Comparison of ENCODE assay signal across 25 mouse cellular contexts in genomic region chr5:141560325-141560724, GRCm38 (mm10).
DNase-seq lines count a peak whose midpoint lies in the region; TF ChIP-seq lines count a peak whose summit lies in the region.
"Had no signal": no experiment of that assay in that cellular context is flagged by ENCODE, and none has a peak within 500 bp of the region (broad histone marks: within the 10 kb centered on the region; RNA-seq: fewer than 3 reads in every experiment).

No protein-coding gene starts in this region.

- H3K27ac ChIP-seq in heart, embryonic 10.5 days: peak overlapping the region; percentile 49; the same call in 1 of the 2 replicates
- H3K27ac ChIP-seq in kidney, adult 2 months (ENCODE audit: insufficient read depth, low read depth, low read length): no peak overlapping the region
- H3K27ac ChIP-seq: embryonic facial prominence, embryonic 13.5 days; gastrocnemius, adult 2 months; hindbrain, embryonic 14.5 days; limb, embryonic 10.5 days; limb, embryonic 15.5 days; liver, embryonic 14.5 days; midbrain, embryonic 12.5 days; neural tube, embryonic 12.5 days had no signal

- no peaks in the 10 kb centered on the region for H3K36me3 ChIP-seq in heart, embryonic 10.5 days
- no peaks in the 10 kb centered on the region for H3K36me3 ChIP-seq in kidney, adult 2 months (ENCODE audit: control insufficient read depth, insufficient read depth, low read length)
- H3K36me3 ChIP-seq: embryonic facial prominence, embryonic 13.5 days; limb, embryonic 10.5 days; limb, embryonic 15.5 days; midbrain, embryonic 12.5 days; neural tube, embryonic 12.5 days had no signal

- peaks cover 40% of the 10 kb centered on the region for H3K4me1 ChIP-seq in heart, embryonic 10.5 days
- H3K4me1 ChIP-seq in kidney, adult 2 months (ENCODE audit: control insufficient read depth, insufficient read depth, low read length): no peaks in the 10 kb centered on the region
- H3K4me1 ChIP-seq: megakaryocyte, embryonic 14.5 days had no signal

- TF ChIP-seq POLR2A in kidney, adult 2 months (IDR thresholded peaks at IDR 0.05; ENCODE audit: low read depth, low read length): no peak

- DNase-seq in heart, embryonic 10.5 days (ENCODE audit: low spot score): no peak
- DNase-seq in heart, adult 18-20 months: no peak
- peak; percentile 53 for DNase-seq in kidney, postnatal 10 days
- DNase-seq in kidney, adult 2 months: no peak
- DNase-seq in retina, postnatal 1 day: peak; percentile 77
- DNase-seq in retina, embryonic 14.5 days (ENCODE audit: low spot score): no peak
- DNase-seq: adrenal gland, postnatal 10 days; B cell, adult 2 months; cerebellum, adult 11-12 months; cerebellum, adult 9-11 months; embryo, embryonic 11 days; gastrocnemius, adult 2 months; gastrocnemius, postnatal 36 days; layer of hippocampus, adult 9-11 months; lung, postnatal 36 days had no signal

- no peak for TF ChIP-seq CTCF in kidney, adult 2 months (conservative IDR thresholded peaks at IDR 0.05; ENCODE audit: insufficient read depth, insufficient read length, low read depth, low read length)

- H3K27me3 ChIP-seq in heart, embryonic 10.5 days (ENCODE audit: insufficient read depth, poor library complexity, severe bottlenecking): no peaks in the 10 kb centered on the region
- no peaks in the 10 kb centered on the region for H3K27me3 ChIP-seq in kidney, adult 2 months (replicated peaks; ENCODE audit: control insufficient read depth, insufficient read depth, low read length)
- H3K27me3 ChIP-seq: embryonic facial prominence, embryonic 13.5 days; limb, embryonic 15.5 days; megakaryocyte, embryonic 14.5 days; midbrain, embryonic 12.5 days; neural tube, embryonic 12.5 days had no signal

- 32% methylated on average over 5 of the region's 5 CpGs for WGBS in heart, embryonic 10.5 days
- WGBS in kidney, adult 2 months: 67% methylated on average over 5 of the region's 5 CpGs

- H3K9me3 ChIP-seq in heart, embryonic 10.5 days: no peaks in the 10 kb centered on the region
- H3K9me3 ChIP-seq: embryonic facial prominence, embryonic 13.5 days; limb, embryonic 10.5 days; limb, embryonic 15.5 days; neural tube, embryonic 12.5 days had no signal

- H3K4me3 ChIP-seq in heart, embryonic 10.5 days: no peak overlapping the region
- H3K4me3 ChIP-seq in kidney, adult 2 months (ENCODE audit: insufficient read depth, low read depth, low read length): no peak overlapping the region
- H3K4me3 ChIP-seq: embryonic facial prominence, embryonic 13.5 days; erythroblast, embryonic 14.5 days; gastrocnemius, adult 2 months; limb, embryonic 10.5 days; limb, embryonic 15.5 days; megakaryocyte, embryonic 14.5 days; midbrain, embryonic 12.5 days; myocyte; neural tube, embryonic 12.5 days had no signal

Comparison
In these comparisons a context has a peak if more than half of its experiments do, and no peak if none do; other contexts are left out.
1. DNase-seq: peak in kidney, postnatal 10 days (single experiment) and retina, postnatal 1 day (single experiment); none in heart, embryonic 10.5 days (single experiment), heart, adult 18-20 months (0 of 2), kidney, adult 2 months (single experiment) and retina, embryonic 14.5 days (single experiment).